Mouse (Mus musculus) liver (tissue): ENCODE data around the gene Spc24.
"Not testable (repeated sequence)": the region's sequence is repeated elsewhere in the genome, so short reads cannot be mapped to it uniquely, and the experiment has no call there.

Experiments used
- DNase-seq: peaks from one replicate; pipeline ENCODE4 v3.0.0-alpha.2; 2020; ENCODE audit warnings: mixed read lengths

Gene Spc24

DNA sequence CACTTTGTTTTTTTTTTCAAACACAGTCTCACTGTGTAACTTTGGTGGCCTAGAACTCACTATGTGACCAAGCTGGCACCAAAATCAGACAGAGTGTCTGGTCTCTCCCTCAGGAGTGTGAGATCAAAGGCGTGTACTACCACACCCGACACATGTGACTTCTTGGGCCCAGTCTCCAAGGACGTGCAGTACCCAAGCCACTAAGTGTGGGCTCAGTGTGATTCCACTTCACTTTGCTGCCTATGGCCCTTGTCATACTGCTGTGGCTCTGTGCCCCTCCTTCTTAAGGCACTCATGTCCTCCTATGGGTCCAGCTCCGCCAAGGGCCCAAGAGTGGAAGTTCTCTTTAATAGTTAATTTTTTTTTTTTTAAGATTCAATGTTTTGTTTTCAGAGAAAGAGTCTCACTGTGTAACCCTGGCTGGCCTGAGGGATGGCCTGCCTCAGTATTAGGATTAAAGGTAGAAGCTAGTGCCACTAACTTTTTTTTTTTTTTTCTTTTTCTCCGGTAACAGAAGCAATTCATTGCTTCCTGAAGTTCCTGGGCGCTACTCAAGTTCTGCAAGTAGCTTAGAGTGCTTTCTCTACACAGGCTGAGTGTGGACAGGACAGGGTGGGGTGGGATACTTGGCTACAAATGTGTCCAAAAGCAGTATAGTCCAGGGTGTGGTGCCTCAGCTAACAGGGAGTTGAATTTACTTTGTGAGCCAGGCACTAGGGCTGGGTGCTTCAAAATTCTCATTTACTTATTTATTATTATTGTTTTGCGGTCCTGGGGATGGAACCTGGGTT lies 24.6 kb upstream of the Spc24 start:
- DNase-seq = no peak

DNA sequence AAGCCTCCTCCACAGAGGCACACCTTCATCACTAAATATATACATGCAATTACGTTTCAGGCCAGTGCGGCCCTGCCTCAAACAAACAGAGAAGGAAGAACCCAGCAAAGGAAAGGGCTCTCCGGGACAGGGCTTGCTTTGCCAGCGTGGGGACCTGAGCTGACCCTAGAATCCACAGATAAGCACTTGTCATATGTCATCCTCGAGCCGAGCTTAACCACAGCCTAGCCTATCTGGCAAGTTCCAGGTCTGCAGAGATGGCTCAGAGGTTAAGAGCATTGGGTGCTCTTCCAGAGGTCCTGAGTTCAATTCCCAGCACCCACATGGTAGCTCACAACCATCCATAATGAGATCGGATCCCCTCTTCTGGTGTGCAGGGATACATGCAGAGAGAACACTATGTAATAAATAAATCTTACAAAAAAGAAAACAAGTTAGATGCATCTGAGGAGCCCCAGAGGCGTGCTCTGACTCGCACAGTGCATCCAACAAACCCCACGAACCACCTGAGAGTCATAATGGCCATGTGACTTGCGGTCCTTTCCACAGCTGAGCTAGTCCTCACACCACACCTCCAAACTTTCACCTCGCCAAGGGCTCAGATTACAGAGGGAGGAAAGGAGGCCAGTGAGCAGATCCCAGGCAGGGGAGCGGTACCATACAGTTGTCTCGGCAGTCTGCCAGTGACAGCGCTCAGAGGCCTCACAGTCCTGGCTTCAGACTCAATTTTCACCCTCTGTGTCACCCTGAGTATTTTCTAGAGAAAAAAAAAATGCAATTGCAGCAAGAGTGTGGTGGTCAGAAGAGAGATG lies 21.8 kb upstream of the Spc24 start:
- DNase-seq = no peak

GRCm38 (mm10) chr9:21777726-21778125 lies 17.6 kb upstream of the Spc24 start:
- no peak for DNase-seq

DNA sequence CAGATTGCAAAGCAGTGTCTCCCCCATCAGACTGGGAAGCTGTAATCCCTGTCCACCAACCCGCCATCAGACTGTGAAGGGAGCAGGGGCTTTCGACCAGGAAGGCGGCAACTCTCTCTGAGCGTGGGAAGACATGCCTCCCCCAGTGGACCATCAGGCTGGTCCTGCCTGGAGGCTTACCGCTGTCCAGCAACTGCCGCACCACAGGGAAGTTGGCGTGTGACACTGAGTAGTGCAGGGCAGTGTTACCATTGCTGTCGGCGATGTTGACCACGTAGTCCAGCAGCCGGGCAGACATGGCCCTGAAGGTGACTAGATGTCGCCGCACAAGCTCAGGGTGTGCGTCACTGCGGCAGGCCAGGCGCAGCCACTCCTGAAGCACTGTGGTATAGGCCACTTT lies 14.2 kb upstream of the Spc24 start:
- DNase-seq = no peak

DNA sequence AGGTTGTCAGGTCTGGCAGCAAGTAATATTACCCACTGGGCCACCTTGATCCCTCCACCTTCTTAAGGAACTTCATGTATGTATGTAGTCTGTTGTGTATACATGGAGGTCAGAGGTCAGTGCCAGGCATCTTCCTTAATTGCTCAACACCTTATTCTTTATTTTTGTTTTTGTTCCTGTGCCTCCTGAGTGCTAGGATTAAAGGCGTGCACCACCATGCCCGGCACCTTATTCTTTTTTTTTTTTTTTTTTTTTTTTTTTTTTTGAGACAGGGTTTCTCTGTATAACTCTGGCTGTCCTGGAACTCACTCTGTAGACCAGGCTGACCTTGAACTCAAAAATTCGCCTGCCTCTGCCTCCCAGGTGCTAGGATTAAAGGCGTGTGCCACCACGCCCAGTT lies 13.3 kb upstream of the Spc24 start:
- DNase-seq = not testable (repeated sequence)

GRCm38 (mm10) chr9:21769558-21770183 lies 9.6 kb upstream of the Spc24 start:
- DNase-seq = no peak

DNA sequence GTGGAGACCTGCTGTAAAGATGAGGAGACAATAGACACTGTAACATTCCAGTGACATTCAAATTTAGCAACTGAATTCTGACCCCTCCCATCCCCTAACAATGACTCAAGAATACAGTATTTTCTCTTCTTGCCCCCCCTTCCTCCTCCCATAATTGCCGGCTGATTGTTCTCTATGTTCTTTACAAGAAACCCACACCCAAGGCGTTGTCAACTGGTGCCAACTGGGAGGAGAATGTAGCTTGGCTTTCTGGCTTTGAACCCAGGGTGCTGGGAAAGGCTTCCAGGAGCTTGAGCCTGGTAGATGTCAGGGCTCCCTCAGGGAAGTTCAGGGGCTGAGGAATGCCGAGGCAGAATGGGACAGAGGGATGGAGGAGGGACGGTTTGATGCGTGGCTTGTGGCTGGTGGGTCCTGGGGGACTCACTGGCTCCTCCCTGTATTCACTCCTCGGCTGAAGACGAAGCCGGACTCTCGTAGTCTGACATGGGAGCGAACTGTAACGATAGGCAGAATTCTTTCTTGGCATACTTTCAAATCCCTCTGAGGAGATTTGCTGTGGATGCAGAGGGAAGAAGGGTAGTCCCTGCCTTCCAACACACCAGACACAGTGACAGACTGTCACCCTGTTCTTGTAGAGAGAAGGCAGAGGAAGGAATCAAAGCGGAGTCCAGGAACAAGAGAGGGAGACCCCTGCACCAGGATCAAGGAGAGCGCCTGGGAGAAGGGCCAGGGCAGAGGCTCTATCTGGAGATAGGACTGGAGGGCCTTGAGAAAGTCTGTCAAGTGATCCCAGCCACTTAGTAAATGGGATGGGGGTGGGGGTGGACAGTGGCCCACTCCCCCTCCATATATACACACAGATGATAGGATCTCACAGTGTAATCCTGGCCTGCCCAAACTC lies 8.7 kb upstream of the Spc24 start:
- no peak for DNase-seq

DNA sequence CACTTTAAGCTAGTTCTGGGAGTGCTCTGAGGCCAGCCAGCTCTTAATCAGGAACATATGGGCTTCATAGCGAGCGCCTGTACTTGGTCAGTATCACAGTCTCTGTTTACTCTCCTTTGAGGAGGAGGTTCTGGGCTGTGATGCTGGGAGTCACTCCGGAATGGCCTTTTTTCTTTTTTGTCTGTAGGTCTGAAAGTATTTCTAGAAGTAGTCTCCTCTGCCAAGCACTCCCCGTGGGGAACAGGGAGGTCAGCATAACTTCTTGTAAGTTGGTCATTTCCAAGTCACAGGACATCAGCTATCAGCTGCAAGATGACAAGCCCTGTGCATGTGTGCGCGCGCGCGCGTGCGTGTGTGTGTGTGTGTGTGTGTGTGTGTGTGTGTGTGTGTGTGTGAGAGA lies 7.8 kb upstream of the Spc24 start:
- DNase-seq = no peak

- DNase-seq = no peak
Measured at GRCm38 (mm10) chr9:21764084-21764999, 4.2 kb upstream of the Spc24 start.

GRCm38 (mm10) chr9:21762135-21762534 lies 2.0 kb upstream of the Spc24 start:
- no peak for DNase-seq

DNA sequence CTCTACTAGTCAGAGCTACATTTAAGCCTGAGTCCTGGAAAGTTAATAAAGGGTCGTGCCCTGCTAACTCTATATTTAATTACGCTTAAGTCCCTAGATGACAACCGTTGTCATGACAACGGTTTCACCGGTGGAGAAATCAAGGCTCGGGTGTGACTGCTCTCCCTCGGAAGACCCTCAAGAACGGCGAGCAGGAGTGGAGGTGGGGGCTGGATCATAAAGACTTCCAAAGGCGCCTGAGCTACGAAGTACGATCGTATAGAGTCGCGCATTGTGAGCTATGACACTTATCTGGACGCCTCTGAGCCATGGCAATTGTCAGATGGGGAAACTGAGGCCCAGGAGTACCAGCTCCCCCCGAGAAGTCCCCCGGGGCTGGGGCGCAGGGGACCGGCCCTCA lies 385 bp downstream of the Spc24 start:
- no peak for DNase-seq

DNA sequence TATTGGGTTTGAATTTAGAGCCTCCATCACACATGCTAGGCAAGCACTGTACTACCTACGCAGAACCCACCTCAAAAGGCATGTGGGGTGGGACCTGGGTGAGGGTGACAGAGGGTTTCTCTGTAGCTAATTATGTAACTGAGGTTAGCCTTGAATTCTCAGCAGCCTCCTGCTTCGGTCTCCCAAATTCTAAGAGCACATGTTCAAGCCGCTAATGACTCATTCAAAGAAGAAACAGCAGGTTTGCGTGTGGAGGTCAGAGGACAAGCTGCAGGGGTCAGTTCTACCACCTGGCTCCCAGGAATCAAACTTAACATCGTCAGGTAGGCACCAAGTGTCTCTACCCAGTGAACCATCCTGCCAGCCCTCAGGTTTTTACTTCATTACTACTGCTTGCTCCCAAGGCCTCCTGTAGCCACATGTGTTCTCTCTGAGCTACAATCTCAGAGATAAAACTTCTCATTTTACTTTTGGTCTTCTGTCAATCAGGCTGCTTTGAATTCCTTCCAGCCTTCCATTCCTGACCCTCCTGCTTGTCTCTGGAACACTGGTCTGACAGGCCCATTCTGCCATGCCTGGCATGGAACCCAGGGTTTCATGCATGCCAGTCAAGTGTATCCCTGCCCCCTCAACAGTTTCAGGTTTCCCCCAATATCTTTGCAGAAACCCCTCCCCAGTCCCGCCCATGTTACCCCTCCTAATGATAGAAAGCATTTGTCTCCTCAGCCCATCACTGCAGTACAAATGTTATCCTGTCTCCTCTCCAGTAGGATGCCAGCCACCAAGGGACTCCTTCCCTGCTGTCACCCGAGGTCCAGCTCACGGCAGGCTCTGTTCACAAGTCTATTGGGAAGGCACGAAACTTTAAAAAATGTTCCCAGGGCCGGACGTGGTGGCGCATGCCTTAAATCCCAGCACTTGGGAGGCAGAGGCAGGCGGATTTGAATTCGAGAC lies 1.2 kb downstream of the Spc24 start:
- DNase-seq = no peak

GRCm38 (mm10) chr9:21754516-21755321 lies 5.4 kb downstream of the Spc24 start:
- no peak for DNase-seq

- no peak for DNase-seq
Measured at GRCm38 (mm10) chr9:21754003-21754402, 6.1 kb downstream of the Spc24 start.

DNA sequence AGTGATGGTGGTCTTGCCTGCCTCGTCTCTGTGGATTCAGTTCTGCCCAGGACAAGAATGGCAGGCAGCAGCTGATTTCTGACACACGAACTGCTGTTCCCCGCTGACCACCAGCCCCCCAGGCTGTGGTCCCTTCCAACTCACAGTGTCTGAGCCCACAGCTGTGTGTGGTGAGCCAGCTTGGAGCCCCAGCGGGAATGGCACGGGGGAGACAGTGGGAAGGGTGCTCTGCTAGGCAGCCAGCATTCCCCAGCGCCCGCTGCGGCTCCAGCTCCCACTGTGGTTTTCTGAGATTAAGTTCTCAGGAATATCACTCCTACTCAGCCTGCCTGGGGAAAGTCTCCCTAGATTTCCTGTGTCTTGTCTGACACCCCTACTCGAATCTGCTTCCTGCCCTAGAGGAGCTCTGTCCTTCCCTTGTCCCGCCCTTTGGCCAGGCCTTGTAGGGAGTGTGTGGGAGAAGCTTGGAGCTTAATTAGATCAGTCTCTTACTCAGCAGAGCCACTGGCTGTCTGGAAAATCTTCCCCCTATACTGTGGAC lies 7.8 kb downstream of the Spc24 start:
- DNase-seq = peak; percentile 34

GRCm38 (mm10) chr9:21751347-21751746 lies 8.8 kb downstream of the Spc24 start:
- no peak for DNase-seq

GRCm38 (mm10) chr9:21750370-21750769 lies 9.7 kb downstream of the Spc24 start:
- no peak for DNase-seq

DNA sequence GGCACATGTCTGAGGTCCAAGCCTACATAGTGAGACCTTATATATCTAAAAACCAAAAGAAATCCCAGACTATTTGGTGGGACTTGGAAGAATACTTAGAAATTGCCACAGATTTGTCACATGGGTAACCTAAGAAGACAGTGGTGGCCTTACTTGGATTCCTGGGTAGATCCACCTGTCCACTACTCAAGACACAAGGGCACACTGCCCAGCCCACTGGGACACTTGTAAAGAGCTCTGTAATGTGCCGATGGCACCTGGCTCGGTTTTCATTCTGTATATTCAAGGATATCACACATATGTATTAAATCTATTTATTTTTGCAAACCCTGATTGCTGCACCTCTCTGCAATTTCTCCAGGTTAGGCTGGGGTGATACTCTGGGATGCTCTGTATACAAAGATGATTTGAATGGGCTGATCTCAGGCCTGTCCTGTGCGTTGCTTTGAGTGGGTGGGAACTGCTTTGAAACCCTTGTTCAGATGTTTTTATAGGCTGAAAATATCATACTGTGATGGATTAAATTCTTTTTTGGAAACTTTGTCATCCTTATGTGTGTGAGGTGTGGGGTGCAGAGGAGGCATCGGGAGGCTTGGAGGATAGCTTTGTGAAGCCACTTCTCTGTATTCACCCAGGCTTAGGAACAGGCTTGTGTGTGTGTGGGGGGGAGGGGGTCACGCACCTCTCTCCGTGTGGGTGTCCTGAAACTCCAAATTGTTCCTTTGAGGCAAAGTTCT lies 10.6 kb downstream of the Spc24 start:
- DNase-seq = no peak
